Mouse (Mus musculus) liver, embryonic 14.5 days (tissue): ENCODE results near the gene Ezh1. TPM values are rescaled to one million over a fixed set of nuclear protein-coding genes. Genes with fewer than 3 reads are reported as not detected.

Experiments used
- ATAC-seq: fragments of 200-750 bp; cut with Nextera tagmentation; 2 replicates; pipeline ENCODE4 v1.8.0; 2017; ENCODE audit warnings: moderate number of reproducible peaks, mild to moderate bottlenecking, moderate library complexity; ENCODE audit not compliant: insufficient read depth
- DNase-seq, 3 experiments: peaks; one replicate each; pipeline ENCODE4 v3.0.0-alpha.2; 2012 to 2013; ENCODE audit warnings: low read depth in 3 of 3, low spot score in 3 of 3
- H3K27ac ChIP-seq: fragments of 300-500 bp; sonication (generic); 2 replicates; pipeline ENCODE4 v1.5.1; 2014; ENCODE audit warnings: moderate library complexity, mild to moderate bottlenecking, control low read depth, inconsistent platforms
- H3K27me3 ChIP-seq: fragments of 300-500 bp; sonication (generic); 2 replicates; pipeline ENCODE4 v1.6.1; 2014; ENCODE audit warnings: mild to moderate bottlenecking, low read length, moderate library complexity; ENCODE audit not compliant: control insufficient read depth, insufficient read depth
- H3K36me3 ChIP-seq: fragments of 300-500 bp; sonication (generic); replicated peaks from 2 replicates; pipeline ENCODE4 v1.6.1; 2014; ENCODE audit warnings: low read depth; ENCODE audit not compliant: control insufficient read depth, insufficient read depth
- H3K4me1 ChIP-seq, 2 experiments: fragments of 200-500 bp in 1 of 2; fragments of 300-500 bp in 1 of 2; sonication (generic) in 1 of 2; replicated peaks; 2 replicates each; pipeline ENCODE4 v1.6.1; 2012 to 2014; ENCODE audit warnings: antibody characterized with exemption in 1 of 2, inconsistent platforms in 1 of 2, low read length in 1 of 2; ENCODE audit not compliant: control insufficient read depth in 2 of 2, insufficient read depth in 2 of 2
- H3K4me2 ChIP-seq: fragments of 300-500 bp; sonication (generic); 2 replicates; pipeline ENCODE4 v1.6.1; 2014; ENCODE audit warnings: low read depth, mild to moderate bottlenecking, control low read depth, moderate library complexity
- H3K4me3 ChIP-seq, 2 experiments: fragments of 200-500 bp in 1 of 2; fragments of 300-500 bp in 1 of 2; sonication (generic) in 1 of 2; 2 replicates each; pipeline ENCODE4 v1.5.1; 2012 to 2014; ENCODE audit warnings: low read depth in 2 of 2, low read length in 2 of 2, mild to moderate bottlenecking in 2 of 2, control low read depth in 1 of 2, inconsistent platforms in 1 of 2, moderate library complexity in 1 of 2; ENCODE audit not compliant: insufficient read depth in 1 of 2
- H3K9ac ChIP-seq: fragments of 300-500 bp; sonication (generic); replicated peaks from 2 replicates; pipeline ENCODE4 v1.6.1; 2014; ENCODE audit warnings: mild to moderate bottlenecking, control low read depth, moderate library complexity
- H3K9me3 ChIP-seq: fragments of 300-500 bp; sonication (generic); 2 replicates; pipeline ENCODE4 v1.6.1; 2016; ENCODE audit warnings: low read length, mixed read lengths; ENCODE audit not compliant: control insufficient read depth
- CTCF ChIP-seq: IDR thresholded peaks from 2 replicates; pipeline ENCODE4 v1.5.1; 2016; ENCODE audit warnings: antibody characterized with exemption, low read depth, control low read depth
- EP300 ChIP-seq: IDR thresholded peaks from 2 replicates; pipeline ENCODE4 v1.6.1; 2016; ENCODE audit warnings: antibody characterized with exemption, low read depth
- WGBS: fragments of 180-500 bp; shearing (Covaris S2); extraction: QIAGEN DNeasy Blood & Tissue Kit; methylation state at CpG from one replicate; pipeline ENCODE4 v1.1.7; 2014; ENCODE audit not compliant: insufficient replicate concordance; 5-methylcytosine and 5-hydroxymethylcytosine counted together
- polyA plus RNA-seq, 2 experiments: library from polyadenylated mRNA; depleted of rRNA in 1 of 2; stranded (reverse) in 1 of 2; unstranded in 1 of 2; fragments of >200 nt; fragmentation: Nextera tagmentation in 1 of 2; extraction: Ambion mirVana in 1 of 2; gene quantifications; 2 replicates each; pipeline versions ENCODE4 v1.2.1 to v1.2.3; 2012 to 2014

The Ezh1 gene
- polyA plus RNA-seq, 2 experiments, result 7.9 to 8.8 TPM

DNA sequence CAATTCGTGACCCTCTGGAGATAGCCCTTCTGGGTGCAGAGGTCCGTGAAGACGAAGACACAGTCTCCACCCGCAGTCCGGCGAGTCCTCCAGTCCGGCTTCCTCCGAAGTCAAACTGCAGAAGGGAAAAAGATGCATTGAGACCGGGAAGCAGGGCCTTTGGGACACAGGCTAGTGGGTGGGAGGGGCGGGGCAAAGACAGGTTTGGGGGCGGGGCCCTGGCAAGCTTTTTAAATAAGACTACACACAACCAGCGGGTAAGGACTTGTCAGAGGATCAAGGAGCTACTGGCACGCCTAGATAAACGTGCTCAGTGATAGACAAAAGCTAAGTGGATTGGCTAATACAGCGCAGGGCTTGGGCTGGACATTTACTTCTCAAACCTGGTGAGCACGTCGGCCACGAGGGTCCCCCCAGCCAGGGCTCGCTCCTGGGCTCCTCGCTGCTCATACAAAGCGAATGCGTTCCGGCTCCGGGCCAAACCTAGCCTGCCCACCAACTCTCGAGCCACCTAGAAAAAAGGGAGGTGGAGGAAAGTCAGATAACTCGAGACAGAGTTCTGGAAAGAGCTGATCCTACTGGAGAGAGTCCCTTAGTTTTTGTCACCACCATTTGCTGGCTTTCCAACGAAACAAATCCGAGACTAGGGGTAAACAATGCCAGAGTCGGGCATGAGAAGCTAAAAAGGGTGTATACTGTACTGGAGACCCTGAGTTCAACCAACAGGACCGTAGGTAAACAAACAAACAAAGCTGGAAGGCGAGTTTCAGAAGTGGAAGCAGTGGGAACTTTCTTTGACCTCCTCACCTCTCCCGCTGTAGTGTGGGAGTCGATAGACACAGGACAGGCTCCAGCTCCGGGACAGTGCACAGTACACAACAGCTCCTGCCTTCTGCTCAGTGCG, 61.3 kb downstream of the Ezh1 start:
- Histone ChIP-seq H3K36me3 (no peaks in the 10 kb centered on the region), H3K4me2 (peak overlapping the region; percentile 16; the same call in 1 of the 2 replicates), H3K4me3 (no peak overlapping the region), H3K9me3 (no peaks in the 10 kb centered on the region), H3K9ac (no peak overlapping the region), H3K27ac (no peak overlapping the region), H3K27me3 (peaks cover 77% of the 10 kb centered on the region), H3K4me1 (no peaks in the 10 kb centered on the region)
- WGBS, result 11% methylated on average over 35 of the region's 35 CpGs
- no peak for TF ChIP-seq CTCF
- TF ChIP-seq EP300, result no peak
- DNase-seq, result no peak
- ATAC-seq, result peak; percentile 48; the same call in 1 of the 2 replicates

DNA sequence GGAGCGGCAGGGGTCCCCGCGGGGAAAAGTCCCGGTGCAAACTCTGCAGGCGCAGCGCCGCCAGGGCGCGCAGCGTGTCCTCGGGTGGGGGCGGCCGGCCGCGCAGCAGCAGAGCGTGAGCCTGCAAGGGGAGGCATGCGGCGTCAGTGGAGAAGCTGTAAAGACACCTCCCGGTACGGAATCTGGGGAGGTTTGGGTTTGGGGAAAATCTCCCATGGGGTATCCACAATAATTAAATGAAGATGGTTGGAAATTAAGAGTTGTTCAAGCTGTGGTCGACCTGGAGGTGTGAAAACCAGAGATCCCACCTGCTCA, 62.0 kb downstream of the Ezh1 start:
- 27% methylated on average over 21 of the region's 21 CpGs for WGBS
- Histone ChIP-seq H3K36me3 (no peaks in the 10 kb centered on the region), H3K27ac (no peak overlapping the region), H3K9ac (no peak overlapping the region), H3K27me3 (peaks cover 71% of the 10 kb centered on the region), H3K4me2 (peak overlapping the region; percentile 24), H3K4me3 (peak overlapping the region in 1 of 2 experiments; percentile 12; a peak in 1 of 4 replicates), H3K4me1 (no peaks in the 10 kb centered on the region), H3K9me3 (no peaks in the 10 kb centered on the region)
- TF ChIP-seq EP300 (no peak), CTCF (no peak)
- ATAC-seq (no peak), DNase-seq (no peak)

DNA sequence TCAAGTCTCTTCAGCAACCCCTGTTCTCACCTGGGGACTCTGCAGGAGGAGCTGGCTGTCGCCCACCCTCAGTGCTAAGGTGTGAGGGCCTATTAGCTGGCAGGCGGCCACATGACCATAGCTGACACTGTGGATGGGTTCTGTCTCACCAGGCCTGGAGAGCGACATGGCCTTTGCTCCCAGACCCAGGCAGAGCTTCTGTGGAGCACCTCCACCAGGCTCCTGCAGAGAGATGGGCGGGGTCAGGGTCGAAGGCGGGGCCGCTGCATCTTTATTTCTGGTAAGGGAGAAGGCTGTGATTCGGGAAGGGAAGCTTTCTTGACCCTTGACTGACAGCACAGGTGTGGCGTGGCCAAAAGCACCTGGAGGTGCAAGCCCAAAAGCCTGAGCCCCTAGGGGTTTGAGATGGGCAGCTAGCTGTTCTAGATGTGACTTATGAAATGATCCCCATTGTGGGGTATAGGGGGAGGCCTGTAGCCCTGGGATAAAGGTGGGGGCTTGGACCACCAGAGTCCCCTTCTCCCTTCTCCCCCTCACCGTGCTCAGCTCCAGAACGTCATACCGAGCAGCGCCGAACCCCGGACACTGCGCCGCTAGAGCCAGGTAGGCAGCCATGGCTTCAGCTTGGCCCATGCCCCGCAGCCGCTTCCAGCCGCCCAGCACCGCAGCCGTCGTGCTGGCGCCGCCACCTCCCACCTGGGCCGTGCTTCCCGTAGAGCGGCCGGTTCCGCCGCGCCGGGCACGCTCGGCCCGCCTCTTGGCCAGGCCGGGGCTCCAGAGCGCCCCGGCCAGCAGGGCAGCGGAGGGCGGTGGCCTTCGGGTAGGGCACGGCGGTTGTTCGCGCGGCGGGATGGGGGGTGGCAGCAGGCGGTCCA, 62.5 kb downstream of the Ezh1 start:
- Histone ChIP-seq H3K4me3 (peak overlapping the region in 1 of 2 experiments; percentile 12; a peak in 1 of 4 replicates), H3K9ac (no peak overlapping the region), H3K9me3 (no peaks in the 10 kb centered on the region), H3K27ac (no peak overlapping the region), H3K4me2 (peak overlapping the region; percentile 24), H3K36me3 (no peaks in the 10 kb centered on the region), H3K4me1 (no peaks in the 10 kb centered on the region), H3K27me3 (peaks cover 69% of the 10 kb centered on the region)
- no peak for TF ChIP-seq CTCF
- no peak for TF ChIP-seq EP300
- 26% methylated on average over 49 of the region's 49 CpGs for WGBS
- ATAC-seq (no peak), DNase-seq (no peak)

DNA sequence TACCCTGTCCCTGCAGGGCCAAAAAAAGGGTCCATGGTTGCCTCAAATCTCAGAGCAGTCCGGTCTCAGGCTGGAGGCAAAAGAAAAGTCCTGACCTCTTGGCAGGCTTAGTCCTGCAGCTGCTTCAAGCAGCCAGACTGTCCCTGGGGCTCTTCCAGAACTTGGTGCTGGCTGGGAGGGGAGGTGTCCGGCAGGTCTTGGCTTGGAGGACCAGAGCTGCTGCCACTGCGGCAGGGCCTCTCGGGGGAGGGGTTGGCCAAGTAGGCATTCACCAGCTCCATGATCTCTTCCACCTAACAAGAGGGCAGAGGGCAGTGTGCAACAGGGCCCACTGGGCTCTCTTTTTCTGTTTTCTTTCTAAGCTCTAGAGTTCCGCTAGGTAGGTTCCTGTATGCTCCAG, 63.5 kb downstream of the Ezh1 start:
- WGBS, result 62% methylated on average over 5 of the region's 5 CpGs
- no peak overlapping the region for H3K4me2 ChIP-seq
- DNase-seq (no peak), ATAC-seq (no peak)
- no peak overlapping the region for H3K9ac ChIP-seq
- TF ChIP-seq EP300, result no peak
- TF ChIP-seq CTCF, result no peak
- no peaks in the 10 kb centered on the region for H3K9me3 ChIP-seq
- no peak overlapping the region for H3K4me3 ChIP-seq
- no peaks in the 10 kb centered on the region for H3K4me1 ChIP-seq
- no peaks in the 10 kb centered on the region for H3K36me3 ChIP-seq
- H3K27me3 ChIP-seq, result peaks cover 67% of the 10 kb centered on the region
- H3K27ac ChIP-seq, result no peak overlapping the region

DNA sequence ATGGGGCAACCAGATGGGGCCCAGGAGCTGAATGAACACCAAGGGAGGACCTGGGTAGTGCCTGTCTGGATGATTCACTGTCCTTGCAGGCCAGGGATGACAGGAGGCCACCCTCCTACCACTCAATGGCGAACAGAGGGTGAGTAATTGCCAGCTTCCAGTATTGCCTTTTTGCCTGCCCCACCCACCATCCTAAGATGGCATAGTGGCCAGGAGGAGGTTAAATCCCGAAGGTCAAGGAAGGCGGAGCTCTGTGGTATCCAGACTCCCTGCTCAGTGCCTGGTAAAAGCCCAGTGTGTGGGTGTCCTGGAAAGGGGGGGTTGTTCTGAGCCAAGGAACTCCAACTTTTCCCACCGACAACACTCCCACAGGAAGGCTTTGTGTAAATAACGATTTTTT, 64.0 kb downstream of the Ezh1 start:
- Histone ChIP-seq H3K36me3 (no peaks in the 10 kb centered on the region), H3K27me3 (peaks cover 67% of the 10 kb centered on the region), H3K9ac (no peak overlapping the region), H3K4me3 (no peak overlapping the region), H3K4me2 (no peak overlapping the region), H3K27ac (no peak overlapping the region), H3K4me1 (no peaks in the 10 kb centered on the region), H3K9me3 (no peaks in the 10 kb centered on the region)
- no peak for ATAC-seq
- WGBS, result 44% methylated on average over 5 of the region's 5 CpGs
- DNase-seq, result no peak
- TF ChIP-seq EP300, result no peak
- TF ChIP-seq CTCF, result no peak
